Mouse (Mus musculus): ENCODE measurements around the gene Tmem199. TPM values are rescaled to one million over a fixed set of nuclear protein-coding genes. Genes with fewer than 3 reads are reported as not detected.
A peak's percentile ranks its signal among the peaks of the same experiment; 100 is the strongest.

The Tmem199 gene
- total and polyA plus RNA-seq, 2 experiments from 2014 or later = 29.9 to 36.4 TPM

GRCm38 (mm10) chr11:78523241-78523955, 11.4 kb upstream of the Tmem199 start:
- ATAC-seq (ENCODE audit: insufficient read depth, low read depth) (no peak), DNase-seq (ENCODE audit: low spot score) (no peak)
- TF ChIP-seq EP300 (IDR thresholded peaks at IDR 0.05; ENCODE audit: low read depth) (no peak), CTCF (IDR thresholded peaks at IDR 0.05; ENCODE audit: low read depth) (0 out of 2 replicates have a peak, but pooled peaks have one; percentile 3)
- Histone ChIP-seq H3K27me3 (ENCODE audit: control insufficient read depth, insufficient read depth, low read length) (no peaks in the 10 kb centered on the region), H3K9ac (replicated peaks; ENCODE audit: low read depth, low read length) (no peak overlapping the region), H3K36me3 (replicated peaks; ENCODE audit: control insufficient read depth, insufficient read depth, low read length) (peaks cover 99% of the 10 kb centered on the region), H3K9me3 (replicated peaks; ENCODE audit: control insufficient read depth, low read length) (no peaks in the 10 kb centered on the region), H3K27ac (ENCODE audit: low read depth) (no peak overlapping the region), H3K4me3 (ENCODE audit: low read depth, low read length) (no peak overlapping the region), H3K4me1 (ENCODE audit: control insufficient read depth, insufficient read depth) (no peaks in the 10 kb centered on the region), H3K4me2 (ENCODE audit: low read depth, low read length) (no peak overlapping the region)
- 62% methylated on average over 9 of the region's 9 CpGs for WGBS

GRCm38 (mm10) chr11:78522481-78522997, 10.6 kb upstream of the Tmem199 start:
- H3K27ac ChIP-seq (ENCODE audit: low read depth) = no peak overlapping the region
- H3K9ac ChIP-seq (replicated peaks; ENCODE audit: low read depth, low read length) = no peak overlapping the region
- H3K9me3 ChIP-seq (replicated peaks; ENCODE audit: control insufficient read depth, low read length) = no peaks in the 10 kb centered on the region
- DNase-seq (ENCODE audit: low spot score) (peak; percentile 23), ATAC-seq (ENCODE audit: insufficient read depth, low read depth) (peak; percentile 39; the same call in 1 of the 2 replicates)
- TF ChIP-seq CTCF (IDR thresholded peaks at IDR 0.05; ENCODE audit: low read depth) (peak; percentile 50), EP300 (IDR thresholded peaks at IDR 0.05; ENCODE audit: low read depth) (no peak)
- no peaks in the 10 kb centered on the region for H3K4me1 ChIP-seq (ENCODE audit: control insufficient read depth, insufficient read depth)
- no peaks in the 10 kb centered on the region for H3K27me3 ChIP-seq (ENCODE audit: control insufficient read depth, insufficient read depth, low read length)
- H3K4me2 ChIP-seq (ENCODE audit: low read depth, low read length) = no peak overlapping the region
- H3K4me3 ChIP-seq (ENCODE audit: low read depth, low read length) = no peak overlapping the region
- peaks cover 100% of the 10 kb centered on the region for H3K36me3 ChIP-seq (replicated peaks; ENCODE audit: control insufficient read depth, insufficient read depth, low read length)
- 100% methylated on average over 1 of the region's 1 CpGs for WGBS

GRCm38 (mm10) chr11:78521880-78522279, 9.9 kb upstream of the Tmem199 start:
- H3K9ac ChIP-seq (replicated peaks; ENCODE audit: low read depth, low read length) = no peak overlapping the region
- H3K27me3 ChIP-seq (ENCODE audit: control insufficient read depth, insufficient read depth, low read length) = no peaks in the 10 kb centered on the region
- H3K4me1 ChIP-seq (ENCODE audit: control insufficient read depth, insufficient read depth) = no peaks in the 10 kb centered on the region
- TF ChIP-seq EP300 (IDR thresholded peaks at IDR 0.05; ENCODE audit: low read depth) (no peak), CTCF (IDR thresholded peaks at IDR 0.05; ENCODE audit: low read depth) (no peak)
- no peak overlapping the region for H3K4me2 ChIP-seq (ENCODE audit: low read depth, low read length)
- WGBS = 77% methylated on average over 3 of the region's 3 CpGs
- no peak for DNase-seq (ENCODE audit: low spot score)
- peaks cover 95% of the 10 kb centered on the region for H3K36me3 ChIP-seq (replicated peaks; ENCODE audit: control insufficient read depth, insufficient read depth, low read length)
- H3K9me3 ChIP-seq (replicated peaks; ENCODE audit: control insufficient read depth, low read length) = no peaks in the 10 kb centered on the region
- no peak overlapping the region for H3K27ac ChIP-seq (ENCODE audit: low read depth)
- ATAC-seq (ENCODE audit: insufficient read depth, low read depth) = no peak
- H3K4me3 ChIP-seq (ENCODE audit: low read depth, low read length) = no peak overlapping the region

- Histone ChIP-seq H3K27ac (ENCODE audit: low read depth) (no peak overlapping the region), H3K9me3 (replicated peaks; ENCODE audit: control insufficient read depth, low read length) (no peaks in the 10 kb centered on the region), H3K9ac (replicated peaks; ENCODE audit: low read depth, low read length) (no peak overlapping the region), H3K4me1 (ENCODE audit: control insufficient read depth, insufficient read depth) (no peaks in the 10 kb centered on the region), H3K4me3 (ENCODE audit: low read depth, low read length) (no peak overlapping the region), H3K27me3 (ENCODE audit: control insufficient read depth, insufficient read depth, low read length) (no peaks in the 10 kb centered on the region), H3K36me3 (replicated peaks; ENCODE audit: control insufficient read depth, insufficient read depth, low read length) (peaks cover 94% of the 10 kb centered on the region), H3K4me2 (ENCODE audit: low read depth, low read length) (no peak overlapping the region)
- DNase-seq (ENCODE audit: low spot score) (no peak), ATAC-seq (ENCODE audit: insufficient read depth, low read depth) (no peak)
- 78% methylated on average over 10 of the region's 10 CpGs for WGBS
- no peak for TF ChIP-seq CTCF (IDR thresholded peaks at IDR 0.05; ENCODE audit: low read depth)
- TF ChIP-seq EP300 (IDR thresholded peaks at IDR 0.05; ENCODE audit: low read depth) = no peak
Measured at GRCm38 (mm10) chr11:78518931-78519330, 7.0 kb upstream of the Tmem199 start.

- 62% methylated on average over 2 of the region's 2 CpGs for WGBS
Measured at GRCm38 (mm10) chr11:78515549-78516325, 3.8 kb upstream of the Tmem199 start.

More at GRCm38 (mm10) chr11:78515549-78516325, 3.8 kb upstream of the Tmem199 start:
- Histone ChIP-seq H3K4me1 (ENCODE audit: control insufficient read depth, insufficient read depth) (peaks cover 15% of the 10 kb centered on the region), H3K9ac (replicated peaks; ENCODE audit: low read depth, low read length) (no peak overlapping the region), H3K36me3 (replicated peaks; ENCODE audit: control insufficient read depth, insufficient read depth, low read length) (peaks cover 64% of the 10 kb centered on the region), H3K4me2 (ENCODE audit: low read depth, low read length) (no peak overlapping the region), H3K27me3 (ENCODE audit: control insufficient read depth, insufficient read depth, low read length) (no peaks in the 10 kb centered on the region), H3K4me3 (ENCODE audit: low read depth, low read length) (no peak overlapping the region), H3K27ac (ENCODE audit: low read depth) (no peak overlapping the region), H3K9me3 (replicated peaks; ENCODE audit: control insufficient read depth, low read length) (no peaks in the 10 kb centered on the region)
- TF ChIP-seq EP300 (IDR thresholded peaks at IDR 0.05; ENCODE audit: low read depth) (no peak), CTCF (IDR thresholded peaks at IDR 0.05; ENCODE audit: low read depth) (peak; percentile 27)
- DNase-seq (ENCODE audit: low spot score) (no peak), ATAC-seq (ENCODE audit: insufficient read depth, low read depth) (no peak)
